Mouse (Mus musculus): ENCODE data around the gene Tmprss11a. TPM values are rescaled to one million over a fixed set of nuclear protein-coding genes. Genes with fewer than 3 reads are reported as not detected.

Gene Tmprss11a
- polyA plus RNA-seq, 1 experiment from 2014 or later, result not detected

DNA sequence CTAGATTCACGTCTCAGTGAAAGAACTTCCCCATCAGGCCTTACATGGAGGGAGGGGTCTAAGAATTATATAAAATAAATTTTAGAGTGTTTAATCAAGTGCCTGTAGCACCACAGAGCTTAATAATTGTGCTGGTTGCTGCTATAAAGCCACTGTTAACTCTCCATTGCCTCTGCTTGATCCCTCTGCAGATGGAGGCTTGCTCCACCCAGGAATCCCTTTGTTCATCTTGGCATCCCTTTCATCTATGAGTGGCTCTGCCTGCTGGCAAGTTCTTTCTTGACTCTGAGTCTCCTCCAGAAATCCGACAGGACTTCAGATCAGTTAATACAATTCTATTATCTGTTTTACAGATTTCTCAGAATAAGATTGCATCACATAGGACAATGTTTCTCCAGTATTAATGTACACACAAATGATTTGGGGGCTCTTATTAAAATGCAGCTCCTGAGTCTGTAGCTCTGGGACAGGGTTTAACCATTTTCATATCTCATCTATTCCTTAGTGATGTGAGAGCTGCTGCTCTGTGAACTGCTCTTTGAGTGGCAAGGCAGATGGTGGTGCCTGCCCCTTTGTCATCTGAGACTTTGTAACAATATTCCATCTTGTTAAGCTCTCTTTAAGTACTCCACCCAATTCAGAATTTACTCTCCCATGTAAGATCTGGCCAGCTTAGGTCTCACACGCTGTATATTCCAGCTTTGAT lies 47.3 kb downstream of the Tmprss11a start:
- H3K4me2 ChIP-seq (replicated peaks; ENCODE audit: low read depth, low read length), result no peak overlapping the region
- ATAC-seq (ENCODE audit: low FRiP score, low TSS enrichment), result no peak
- no peaks in the 10 kb centered on the region for H3K4me1 ChIP-seq (ENCODE audit: insufficient read depth, low read length)
- no peaks in the 10 kb centered on the region for H3K36me3 ChIP-seq (ENCODE audit: insufficient read depth, low read length)
- no peaks in the 10 kb centered on the region for H3K9me3 ChIP-seq (ENCODE audit: low read length)
- no peak overlapping the region for H3K4me3 ChIP-seq (ENCODE audit: low read length)
- 51% methylated on average over 3 of the region's 3 CpGs for WGBS
- no peak overlapping the region for H3K27ac ChIP-seq (ENCODE audit: low read length)
- H3K27me3 ChIP-seq (ENCODE audit: insufficient read depth, low read length), result no peaks in the 10 kb centered on the region
- H3K9ac ChIP-seq (replicated peaks; ENCODE audit: low read length), result no peak overlapping the region

DNA sequence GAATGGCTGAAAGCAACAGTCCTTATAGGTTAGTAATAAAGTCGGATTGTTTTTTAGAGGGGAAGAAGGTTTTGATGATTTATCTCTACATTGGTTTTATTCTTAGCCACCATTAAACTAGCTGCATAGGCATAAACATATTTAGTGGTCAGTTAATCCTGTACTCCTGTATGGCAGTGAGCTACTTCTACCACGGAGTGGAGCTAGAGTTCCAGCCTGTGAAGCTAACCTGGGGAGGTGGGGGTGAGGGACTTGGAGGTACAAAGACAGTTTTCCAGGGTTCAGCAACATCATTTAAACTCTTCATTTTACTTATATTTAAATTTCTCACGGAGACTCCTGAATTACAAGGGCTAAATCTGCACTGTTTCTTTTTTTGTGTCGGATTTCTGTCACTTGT lies 49.3 kb downstream of the Tmprss11a start:
- H3K4me2 ChIP-seq (replicated peaks; ENCODE audit: low read depth, low read length), result no peak overlapping the region
- no peak overlapping the region for H3K9ac ChIP-seq (replicated peaks; ENCODE audit: low read length)
- H3K27ac ChIP-seq (ENCODE audit: low read length), result no peak overlapping the region
- no peaks in the 10 kb centered on the region for H3K4me1 ChIP-seq (ENCODE audit: insufficient read depth, low read length)
- no peaks in the 10 kb centered on the region for H3K9me3 ChIP-seq (ENCODE audit: low read length)
- ATAC-seq (ENCODE audit: low FRiP score, low TSS enrichment), result no peak
- H3K36me3 ChIP-seq (ENCODE audit: insufficient read depth, low read length), result no peaks in the 10 kb centered on the region
- no peaks in the 10 kb centered on the region for H3K27me3 ChIP-seq (ENCODE audit: insufficient read depth, low read length)
- WGBS, result 22% methylated on average over 4 of the region's 4 CpGs
- no peak overlapping the region for H3K4me3 ChIP-seq (ENCODE audit: low read length)

DNA sequence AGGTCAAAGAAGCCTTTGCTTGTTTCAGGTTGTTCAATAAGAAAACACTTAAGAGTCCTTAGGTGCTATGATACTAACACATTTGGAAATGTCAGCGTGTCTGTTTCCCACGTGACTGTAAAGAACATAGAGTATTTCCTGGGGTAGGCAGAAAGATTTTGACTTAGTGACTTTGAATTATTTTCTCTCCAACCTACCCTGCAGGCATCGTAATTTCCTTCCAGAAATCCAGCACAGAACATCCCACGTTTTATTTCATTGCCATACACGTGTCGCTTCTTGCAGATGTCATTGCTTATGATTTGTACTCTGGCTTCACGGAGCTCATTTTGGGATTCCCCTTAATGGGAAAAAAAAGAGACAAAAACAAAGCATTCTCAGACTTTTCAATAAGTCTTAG lies 54.5 kb downstream of the Tmprss11a start:
- no peak overlapping the region for H3K4me2 ChIP-seq (replicated peaks; ENCODE audit: low read depth, low read length)
- H3K4me1 ChIP-seq (ENCODE audit: insufficient read depth, low read length), result no peaks in the 10 kb centered on the region
- no peaks in the 10 kb centered on the region for H3K27me3 ChIP-seq (ENCODE audit: insufficient read depth, low read length)
- H3K36me3 ChIP-seq (ENCODE audit: insufficient read depth, low read length), result no peaks in the 10 kb centered on the region
- no peak overlapping the region for H3K27ac ChIP-seq (ENCODE audit: low read length)
- ATAC-seq (ENCODE audit: low FRiP score, low TSS enrichment), result no peak
- WGBS, result 66% methylated on average over 7 of the region's 7 CpGs
- no peak overlapping the region for H3K4me3 ChIP-seq (ENCODE audit: low read length)
- H3K9me3 ChIP-seq (ENCODE audit: low read length), result no peaks in the 10 kb centered on the region
- no peak overlapping the region for H3K9ac ChIP-seq (replicated peaks; ENCODE audit: low read length)

- Histone ChIP-seq H3K4me2 (replicated peaks; ENCODE audit: low read depth, low read length) (no peak overlapping the region), H3K9ac (replicated peaks; ENCODE audit: low read length) (no peak overlapping the region), H3K4me1 (ENCODE audit: insufficient read depth, low read length) (no peaks in the 10 kb centered on the region), H3K27ac (ENCODE audit: low read length) (no peak overlapping the region), H3K36me3 (ENCODE audit: insufficient read depth, low read length) (no peaks in the 10 kb centered on the region), H3K9me3 (ENCODE audit: low read length) (no peaks in the 10 kb centered on the region), H3K27me3 (ENCODE audit: insufficient read depth, low read length) (no peaks in the 10 kb centered on the region), H3K4me3 (ENCODE audit: low read length) (no peak overlapping the region)
- no peak for ATAC-seq (ENCODE audit: low FRiP score, low TSS enrichment)
- WGBS, result 29% methylated on average over 3 of the region's 3 CpGs
These were observed 58.0 kb downstream of the Tmprss11a start for GRCm38 (mm10) chr5:86410815-86411214.

GRCm38 (mm10) chr5:86407941-86408340 lies 60.8 kb downstream of the Tmprss11a start:
- H3K9ac ChIP-seq (replicated peaks; ENCODE audit: low read length), result no peak overlapping the region
- no peak overlapping the region for H3K27ac ChIP-seq (ENCODE audit: low read length)
- no peak overlapping the region for H3K4me3 ChIP-seq (ENCODE audit: low read length)
- no peaks in the 10 kb centered on the region for H3K27me3 ChIP-seq (ENCODE audit: insufficient read depth, low read length)
- no peak overlapping the region for H3K4me2 ChIP-seq (replicated peaks; ENCODE audit: low read depth, low read length)
- no peaks in the 10 kb centered on the region for H3K9me3 ChIP-seq (ENCODE audit: low read length)
- 76% methylated on average over 2 of the region's 2 CpGs for WGBS
- no peaks in the 10 kb centered on the region for H3K4me1 ChIP-seq (ENCODE audit: insufficient read depth, low read length)
- H3K36me3 ChIP-seq (ENCODE audit: insufficient read depth, low read length), result no peaks in the 10 kb centered on the region
- ATAC-seq (ENCODE audit: low FRiP score, low TSS enrichment), result no peak

GRCm38 (mm10) chr5:86407191-86407590 lies 61.6 kb downstream of the Tmprss11a start:
- Histone ChIP-seq H3K9ac (replicated peaks; ENCODE audit: low read length) (no peak overlapping the region), H3K4me3 (ENCODE audit: low read length) (no peak overlapping the region), H3K27ac (ENCODE audit: low read length) (no peak overlapping the region), H3K4me1 (ENCODE audit: insufficient read depth, low read length) (no peaks in the 10 kb centered on the region), H3K9me3 (ENCODE audit: low read length) (no peaks in the 10 kb centered on the region), H3K4me2 (replicated peaks; ENCODE audit: low read depth, low read length) (no peak overlapping the region), H3K27me3 (ENCODE audit: insufficient read depth, low read length) (no peaks in the 10 kb centered on the region), H3K36me3 (ENCODE audit: insufficient read depth, low read length) (no peaks in the 10 kb centered on the region)
- no peak for ATAC-seq (ENCODE audit: low FRiP score, low TSS enrichment)
- WGBS, result 87% methylated on average over 3 of the region's 3 CpGs

DNA sequence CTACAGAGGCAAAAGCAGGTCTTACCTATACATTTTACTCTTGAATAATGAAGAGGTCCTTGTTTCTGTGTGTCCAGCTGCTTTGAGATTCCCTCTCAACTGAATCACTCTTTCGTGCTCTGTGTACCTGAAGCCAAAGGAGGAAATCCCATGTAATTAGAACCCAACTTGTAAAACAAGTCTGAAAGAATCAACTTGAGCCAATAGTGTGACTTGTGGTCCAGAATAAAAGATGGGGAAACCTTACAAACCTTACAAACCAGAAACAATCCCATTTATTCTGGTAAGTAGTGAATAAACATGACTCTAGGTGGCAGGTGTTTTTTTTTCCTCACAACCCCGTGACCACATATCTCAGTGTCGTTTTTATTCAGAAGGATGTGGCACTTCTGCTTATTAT lies 95.5 kb downstream of the Tmprss11a start, which contains the start of gene Tmprss11d:
Gene Tmprss11d, minus strand, starts transcription at position 101 of the 400 bp plus-strand sequence.
- Histone ChIP-seq H3K9ac (replicated peaks; ENCODE audit: low read length) (no peak within 1 kb of the TSS), H3K36me3 (ENCODE audit: insufficient read depth, low read length) (no peaks in the 10 kb centered on the region), H3K9me3 (ENCODE audit: low read length) (no peaks in the 10 kb centered on the region), H3K4me3 (ENCODE audit: low read length) (no peak within 1 kb of the TSS), H3K27me3 (ENCODE audit: insufficient read depth, low read length) (no peaks in the 10 kb centered on the region), H3K27ac (ENCODE audit: low read length) (no peak within 1 kb of the TSS), H3K4me1 (ENCODE audit: insufficient read depth, low read length) (no peaks in the 10 kb centered on the region), H3K4me2 (replicated peaks; ENCODE audit: low read depth, low read length) (no peak within 1 kb of the TSS)
- 73% methylated on average over 3 of the region's 3 CpGs for WGBS
- ATAC-seq (ENCODE audit: low FRiP score, low TSS enrichment), result no peak

Other genes starting within 250 kb of the Tmprss11a start
- gene Tmprss11c, start 179.7 kb downstream of the Tmprss11a start, polyA plus RNA-seq (2015; fragmentation: Nextera tagmentation; extraction: Ambion mirVana), result not detected in 2 replicates
- not detected in 2 replicates for gene Tmprss11d, start 95.6 kb downstream of the Tmprss11a start, polyA plus RNA-seq (2015; fragmentation: Nextera tagmentation; extraction: Ambion mirVana)
- not detected in 2 replicates for gene Tmprss11g, start 49.6 kb upstream of the Tmprss11a start, polyA plus RNA-seq (2015; fragmentation: Nextera tagmentation; extraction: Ambion mirVana)
- not detected in 2 replicates for gene Tmprss11f, start 163.4 kb upstream of the Tmprss11a start, polyA plus RNA-seq (2015; fragmentation: Nextera tagmentation; extraction: Ambion mirVana)
- not detected in 2 replicates for gene Tmprss11b, start 207.4 kb upstream of the Tmprss11a start, polyA plus RNA-seq (2015; fragmentation: Nextera tagmentation; extraction: Ambion mirVana)